Mouse (Mus musculus) heart, postnatal 10 days (tissue): ENCODE data around the gene Gm14410. TPM values are rescaled to one million over a fixed set of nuclear protein-coding genes. Genes with fewer than 3 reads are reported as not detected.
A peak's percentile ranks its signal among the peaks of the same experiment; 100 is the strongest.
"Not testable (repeated sequence)": the region's sequence is repeated elsewhere in the genome, so short reads cannot be mapped to it uniquely, and the experiment has no call there.

ENCODE experiments used
- DNase-seq, 2 experiments: peaks; one replicate each; pipeline ENCODE4 v3.0.0; 2021
- intact Hi-C: fragments of 180-260 bp; cut with DNase I; formaldehyde crosslinking; loops from one replicate; pipeline ENCODE4 v1.15.1; 2025
- total RNA-seq, 2 experiments: library from RNA; stranded (reverse); gene quantifications; 2 replicates each; pipeline ENCODE4 v1.2.3; 2021

The Gm14410 gene
- total RNA-seq, result 10 to 100 TPM; 15.0 to 20.2 TPM

DNA sequence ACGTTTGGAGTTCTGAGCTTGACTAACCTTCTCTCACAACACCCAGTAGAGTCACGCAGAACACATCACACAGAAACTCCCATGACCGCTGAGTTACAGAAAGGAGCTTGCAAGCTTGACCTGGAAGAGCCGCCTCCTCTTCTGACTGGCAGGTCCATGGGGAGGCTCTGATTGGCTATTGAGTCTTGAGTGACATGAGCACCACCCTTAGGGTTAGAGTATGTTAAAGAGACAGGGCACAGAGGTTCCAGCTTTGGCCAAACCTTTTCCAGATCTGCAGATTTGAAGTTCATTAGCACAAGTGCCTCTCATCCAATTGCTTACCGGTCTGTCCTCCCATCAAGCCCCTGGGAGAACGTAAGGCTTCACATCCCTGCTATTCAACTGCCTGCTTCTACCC, at the start of gene Gm14410:
TSS of gene Gm14410 (minus strand) at position 81 of the 400 bp plus-strand sequence.
- intact Hi-C loops, result not testable (repeated sequence)
- DNase-seq, result peak; percentile 87 to 91

DNA sequence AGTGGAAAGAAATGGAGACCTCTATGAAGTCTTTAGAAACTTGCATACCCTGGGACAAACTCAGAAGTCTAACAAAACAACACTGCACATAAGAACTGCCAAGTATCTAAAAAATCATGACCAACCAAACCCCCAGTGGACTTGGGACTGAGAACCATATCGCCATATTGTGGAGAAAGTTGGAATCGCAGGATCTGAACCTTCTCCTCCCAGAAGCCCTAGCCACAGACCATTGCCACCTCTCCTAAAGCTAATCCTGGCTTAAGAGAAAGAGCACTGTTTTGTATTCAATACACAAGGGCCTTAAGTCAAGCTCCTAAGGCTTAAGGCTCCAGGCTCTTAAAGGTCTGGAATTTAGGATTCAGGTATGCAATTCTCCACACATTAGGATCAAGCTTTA, 41.2 kb upstream of the Gm14410 start:
- intact Hi-C loops, DNase-seq: not testable (repeated sequence)

DNA sequence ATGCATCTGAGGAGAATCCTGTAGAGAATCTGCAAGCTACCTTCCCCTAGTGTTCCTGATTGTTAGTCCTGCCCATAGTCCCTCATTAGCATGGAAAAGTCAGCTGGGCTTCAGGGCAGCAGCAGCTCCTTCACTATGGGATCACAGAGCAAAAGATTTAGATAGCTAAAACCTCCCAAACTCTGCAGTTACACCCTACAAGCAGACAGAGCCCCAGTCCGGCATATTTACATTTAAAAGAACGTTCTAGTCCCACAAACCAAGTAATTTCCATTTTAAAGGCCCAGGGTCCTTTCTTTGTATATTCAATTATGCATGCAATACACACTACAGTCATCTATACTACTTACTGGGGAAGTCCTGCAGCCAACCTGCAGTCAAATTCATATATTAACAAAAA, 24.2 kb upstream of the Gm14410 start:
- DNase-seq, intact Hi-C loops: not testable (repeated sequence)

DNA sequence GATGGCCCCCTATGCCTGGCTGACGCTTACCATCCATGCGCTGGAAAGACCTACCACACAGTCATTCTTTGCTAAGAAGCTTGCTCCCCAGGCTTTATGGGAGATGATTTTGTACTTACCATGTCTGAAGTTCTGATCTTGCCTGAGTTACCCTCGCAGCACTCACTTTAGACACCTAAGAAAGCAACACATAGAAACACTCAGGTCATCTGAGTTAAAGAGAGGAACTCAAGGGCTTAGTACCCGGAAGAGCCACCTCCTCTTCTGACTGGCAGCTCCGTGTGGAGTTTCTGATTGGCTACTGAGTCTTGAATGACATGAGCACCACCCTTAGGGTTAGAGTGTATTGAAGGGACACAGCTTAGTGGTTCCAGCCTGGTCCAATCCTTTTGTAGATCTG, 33.5 kb downstream of the Gm14410 start:
- DNase-seq, intact Hi-C loops: not testable (repeated sequence)

Other genes with a start within 250 kb of the Gm14410 start
- gene Gm14419, start 205.5 kb downstream of the Gm14410 start, total RNA-seq, result 10 to 100 TPM; 29.8 to 44.7 TPM
- gene Gm14401, start 132.1 kb downstream of the Gm14410 start, total RNA-seq, result under 1 TPM in 1 of 2 experiments, not detected in 1; 0.47 TPM
- 1 to 10 TPM in 1 of 2 experiments, under 1 TPM in 1; 0.79 to 1.8 TPM for gene Gm14409, start 60.6 kb upstream of the Gm14410 start, total RNA-seq
- gene Gm14412, start 117.9 kb upstream of the Gm14410 start, total RNA-seq, result 1 to 10 TPM in 1 of 2 experiments, under 1 TPM in 1; 0.60 to 1.1 TPM
- gene Gm14418, start 191.9 kb upstream of the Gm14410 start, total RNA-seq, result 10 to 100 TPM; 12.4 to 14.6 TPM